Mouse (Mus musculus): ENCODE measurements around the gene Stk16. TPM values are rescaled to one million over a fixed set of nuclear protein-coding genes. Genes with fewer than 3 reads are reported as not detected.
A peak's percentile ranks its signal among the peaks of the same experiment; 100 is the strongest.

Gene Stk16
- polyA plus RNA-seq (2014; fragmentation: Nextera tagmentation; extraction: Ambion mirVana), result 115 and 119 TPM in 2 replicates

GRCm38 (mm10) chr1:75210136-75211087 is at the start of gene Stk16, which contains the start of gene Glb1l:
Stk16 (plus strand) TSS chr1:75210838.
Glb1l (minus strand) TSS chr1:75210813.
- ATAC-seq (ENCODE audit: insufficient read depth) (peak; percentile 93), DNase-seq (peak; percentile 99)
- peaks cover 37% of the 10 kb centered on the region for H3K36me3 ChIP-seq (ENCODE audit: insufficient read depth)
- peak within 1 kb of the TSS; percentile 72 for H3K4me2 ChIP-seq
- H3K4me3 ChIP-seq (ENCODE audit: low read depth, low read length), result peak within 1 kb of the TSS; percentile 91
- no peaks in the 10 kb centered on the region for H3K27me3 ChIP-seq (ENCODE audit: insufficient read depth, low read length)
- WGBS, result 5% methylated on average over 42 of the region's 42 CpGs
- no peaks in the 10 kb centered on the region for H3K9me3 ChIP-seq (ENCODE audit: low read depth, low read length)
- peak within 1 kb of the TSS; percentile 42; the same call in 1 of the 2 replicates for H3K27ac ChIP-seq (ENCODE audit: low read depth)
- H3K4me1 ChIP-seq (ENCODE audit: insufficient read depth), result peaks cover 4% of the 10 kb centered on the region; the same call in 1 of the 2 replicates
- H3K9ac ChIP-seq, result peak within 1 kb of the TSS; percentile 93
- TF ChIP-seq CTCF (IDR thresholded peaks at IDR 0.05; ENCODE audit: low read depth), result no peak

- Histone ChIP-seq H3K27me3 (ENCODE audit: insufficient read depth, low read length) (no peaks in the 10 kb centered on the region), H3K36me3 (ENCODE audit: insufficient read depth) (peaks cover 31% of the 10 kb centered on the region), H3K4me3 (ENCODE audit: low read depth, low read length) (peak overlapping the region; percentile 77), H3K9me3 (ENCODE audit: low read depth, low read length) (no peaks in the 10 kb centered on the region), H3K27ac (ENCODE audit: low read depth) (peak overlapping the region; percentile 80), H3K9ac (peak overlapping the region; percentile 60), H3K4me2 (peak overlapping the region; percentile 83), H3K4me1 (ENCODE audit: insufficient read depth) (peaks cover 4% of the 10 kb centered on the region; the same call in 1 of the 2 replicates)
- DNase-seq, result no peak
- no peak for ATAC-seq (ENCODE audit: insufficient read depth)
- WGBS, result 9% methylated on average over 7 of the region's 7 CpGs
- TF ChIP-seq CTCF (IDR thresholded peaks at IDR 0.05; ENCODE audit: low read depth), result no peak
These were observed 42.6 kb upstream of the Stk16 start for GRCm38 (mm10) chr1:75168093-75168471.

- WGBS, result under 1% methylated on average over 59 of the region's 59 CpGs
- Histone ChIP-seq H3K4me2 (peak within 1 kb of the TSS; percentile 83), H3K27ac (ENCODE audit: low read depth) (peak within 1 kb of the TSS; percentile 80), H3K9ac (peak within 1 kb of the TSS; percentile 60), H3K36me3 (ENCODE audit: insufficient read depth) (peaks cover 38% of the 10 kb centered on the region), H3K4me1 (ENCODE audit: insufficient read depth) (peaks cover 4% of the 10 kb centered on the region; the same call in 1 of the 2 replicates), H3K27me3 (ENCODE audit: insufficient read depth, low read length) (no peaks in the 10 kb centered on the region), H3K9me3 (ENCODE audit: low read depth, low read length) (no peaks in the 10 kb centered on the region), H3K4me3 (ENCODE audit: low read depth, low read length) (peak within 1 kb of the TSS; percentile 77)
- DNase-seq (peak; percentile 98), ATAC-seq (ENCODE audit: insufficient read depth) (peak; percentile 98)
- TF ChIP-seq CTCF (IDR thresholded peaks at IDR 0.05; ENCODE audit: low read depth), result no peak
These were observed 41.9 kb upstream of the Stk16 start, which contains the start of gene Zfand2b for GRCm38 (mm10) chr1:75168472-75169464. Zfand2b (plus strand) TSS chr1:75168646.

GRCm38 (mm10) chr1:75179334-75180104 is 31.1 kb upstream of the Stk16 start:
- H3K36me3 ChIP-seq (ENCODE audit: insufficient read depth), result peaks cover 41% of the 10 kb centered on the region
- H3K9ac ChIP-seq, result peak overlapping the region; percentile 38
- DNase-seq, result peak; percentile 51
- peak overlapping the region; percentile 75 for H3K4me2 ChIP-seq
- H3K27ac ChIP-seq (ENCODE audit: low read depth), result peak overlapping the region; percentile 3; the same call in 1 of the 2 replicates
- no peaks in the 10 kb centered on the region for H3K4me1 ChIP-seq (ENCODE audit: insufficient read depth)
- ATAC-seq (ENCODE audit: insufficient read depth), result peak; percentile 57
- H3K27me3 ChIP-seq (ENCODE audit: insufficient read depth, low read length), result no peaks in the 10 kb centered on the region
- no peak for TF ChIP-seq CTCF (IDR thresholded peaks at IDR 0.05; ENCODE audit: low read depth)
- no peaks in the 10 kb centered on the region for H3K9me3 ChIP-seq (ENCODE audit: low read depth, low read length)
- H3K4me3 ChIP-seq (ENCODE audit: low read depth, low read length), result peak overlapping the region; percentile 50
- 7% methylated on average over 23 of the region's 23 CpGs for WGBS

- WGBS, result 0% methylated on average over 31 of the region's 31 CpGs
- ATAC-seq (ENCODE audit: insufficient read depth) (peak; percentile 90), DNase-seq (peak; percentile 94)
- no peaks in the 10 kb centered on the region for H3K27me3 ChIP-seq (ENCODE audit: insufficient read depth, low read length)
- H3K4me1 ChIP-seq (ENCODE audit: insufficient read depth), result no peaks in the 10 kb centered on the region
- peak within 1 kb of the TSS; percentile 75 for H3K4me2 ChIP-seq
- H3K9ac ChIP-seq, result peak within 1 kb of the TSS; percentile 38
- no peak for TF ChIP-seq CTCF (IDR thresholded peaks at IDR 0.05; ENCODE audit: low read depth)
- H3K9me3 ChIP-seq (ENCODE audit: low read depth, low read length), result no peaks in the 10 kb centered on the region
- peak within 1 kb of the TSS; percentile 3; the same call in 1 of the 2 replicates for H3K27ac ChIP-seq (ENCODE audit: low read depth)
- peak within 1 kb of the TSS; percentile 50 for H3K4me3 ChIP-seq (ENCODE audit: low read depth, low read length)
- H3K36me3 ChIP-seq (ENCODE audit: insufficient read depth), result peaks cover 42% of the 10 kb centered on the region
These were observed 30.5 kb upstream of the Stk16 start, which contains the start of gene Abcb6 for GRCm38 (mm10) chr1:75180105-75180590. Abcb6 (minus strand) TSS chr1:75180392.

All from lung, embryonic 14.5 days (tissue).